Mouse (Mus musculus) right cerebral cortex, postnatal 25 days (tissue): Measurements from ENCODE around the gene Olfr1471.
"Not testable (repeated sequence)": the region's sequence is repeated elsewhere in the genome, so short reads cannot be mapped to it uniquely, and the experiment has no call there.

Source experiments
- DNase-seq: peaks from one replicate; pipeline ENCODE4 v3.0.0; 2022

The Olfr1471 gene

DNA sequence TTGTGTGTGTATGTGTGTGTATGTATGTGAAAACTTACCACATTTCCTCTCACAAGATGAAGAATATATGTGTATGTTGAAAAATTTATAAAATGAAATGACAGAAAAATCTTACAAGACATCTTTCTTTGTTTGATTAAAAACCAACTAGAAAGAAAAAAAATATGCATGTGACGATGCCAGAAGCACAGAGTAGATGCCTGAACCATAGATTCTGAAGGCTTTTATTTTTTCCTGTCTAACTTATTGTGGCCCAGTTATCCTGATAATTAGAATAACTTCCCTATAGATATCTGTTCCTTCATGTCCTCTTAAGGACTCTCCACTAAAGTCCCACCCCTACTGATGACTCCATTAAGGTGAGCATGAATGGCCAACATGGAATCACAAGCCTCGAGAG is at the start of gene Olfr1471:
TSS of gene Olfr1471 (plus strand) at position 301 of the 400 bp plus-strand sequence.
- DNase-seq: not testable (repeated sequence)

DNA sequence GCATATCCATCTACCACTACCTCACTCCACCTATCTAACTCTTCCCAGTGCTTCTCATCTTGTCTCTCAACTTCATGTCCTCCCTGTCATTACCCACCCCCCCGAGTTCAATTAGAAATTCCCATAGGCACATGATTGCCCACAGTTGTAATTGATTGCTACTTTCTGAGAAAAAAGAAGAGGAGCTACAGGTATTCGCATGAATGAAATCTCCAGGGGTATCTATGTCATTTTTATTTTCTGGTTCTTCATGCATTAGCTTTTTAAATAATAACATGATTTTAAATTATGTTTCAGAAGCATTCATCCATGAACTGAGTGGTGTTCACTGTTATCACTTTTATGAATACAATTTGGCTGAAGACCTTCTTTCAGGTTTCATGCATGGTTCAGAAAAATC is 35.7 kb upstream of the Olfr1471 start, which contains the start of gene Olfr1469:
TSS of gene Olfr1469 (plus strand) at position 301 of the 400 bp plus-strand sequence.
- no peak for DNase-seq

DNA sequence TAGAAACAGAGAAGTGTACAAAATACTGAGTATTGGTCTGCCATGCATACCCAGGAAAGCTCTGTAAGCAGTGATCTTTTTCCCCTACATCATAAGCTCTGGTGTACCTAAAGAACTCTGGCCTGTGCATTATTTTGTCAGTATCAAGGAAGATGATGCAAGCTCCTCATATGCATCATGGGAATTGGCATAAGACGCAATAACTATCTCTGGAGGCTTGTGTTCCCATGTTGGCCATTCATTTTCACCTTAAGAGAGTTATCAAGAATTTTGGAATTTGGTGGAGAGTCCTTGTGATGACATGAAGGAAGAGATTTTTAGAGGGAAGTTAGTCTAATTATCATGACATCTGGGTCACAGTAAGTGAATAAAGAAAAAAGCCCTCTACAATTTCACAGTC is 12.8 kb downstream of the Olfr1471 start, which contains the start of gene Olfr1472:
TSS of gene Olfr1472 (minus strand) at position 101 of the 400 bp plus-strand sequence.
- no peak for DNase-seq

DNA sequence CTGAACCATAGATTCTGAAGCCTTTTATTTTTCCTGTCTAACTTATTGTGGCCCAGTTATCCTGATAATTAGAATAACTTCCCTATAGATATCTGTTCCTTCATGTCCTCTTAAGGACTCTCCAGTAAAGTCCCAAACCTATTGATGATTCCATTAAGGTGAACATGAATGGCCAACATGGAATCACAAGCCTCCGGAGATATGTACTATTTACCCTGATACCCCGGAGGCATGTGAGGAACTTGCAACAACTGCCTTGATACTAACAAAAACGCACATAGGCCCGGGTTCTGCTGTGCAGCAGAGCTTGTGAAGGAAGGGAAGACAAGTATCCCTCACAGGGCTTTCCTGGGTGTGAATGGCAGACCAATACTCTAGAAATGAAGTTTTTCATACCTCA is 26.1 kb downstream of the Olfr1471 start, which contains the start of gene Olfr1474:
TSS of gene Olfr1474 (plus strand) at position 301 of the 400 bp plus-strand sequence.
- DNase-seq: not testable (repeated sequence)

DNA sequence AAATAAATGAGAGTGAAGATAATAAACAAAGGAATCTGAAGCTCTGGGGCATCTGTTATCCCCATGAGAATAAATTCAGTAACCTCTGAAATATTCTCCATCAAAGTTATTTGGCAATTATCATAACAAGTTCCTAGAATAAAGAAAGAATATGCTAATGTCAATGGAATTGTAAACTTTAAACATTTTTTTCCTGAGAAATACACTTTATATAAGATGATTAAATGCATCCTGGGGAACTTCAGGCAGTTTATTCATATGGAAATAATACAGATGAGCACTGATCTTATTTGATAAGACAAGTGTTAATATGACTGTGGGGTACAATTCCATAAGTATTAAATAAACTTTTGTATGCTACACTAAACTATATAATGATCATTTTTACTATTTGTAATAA is 36.9 kb downstream of the Olfr1471 start, which contains the start of gene Olfr1475:
TSS of gene Olfr1475 (minus strand) at position 101 of the 400 bp plus-strand sequence.
- DNase-seq: no peak

DNA sequence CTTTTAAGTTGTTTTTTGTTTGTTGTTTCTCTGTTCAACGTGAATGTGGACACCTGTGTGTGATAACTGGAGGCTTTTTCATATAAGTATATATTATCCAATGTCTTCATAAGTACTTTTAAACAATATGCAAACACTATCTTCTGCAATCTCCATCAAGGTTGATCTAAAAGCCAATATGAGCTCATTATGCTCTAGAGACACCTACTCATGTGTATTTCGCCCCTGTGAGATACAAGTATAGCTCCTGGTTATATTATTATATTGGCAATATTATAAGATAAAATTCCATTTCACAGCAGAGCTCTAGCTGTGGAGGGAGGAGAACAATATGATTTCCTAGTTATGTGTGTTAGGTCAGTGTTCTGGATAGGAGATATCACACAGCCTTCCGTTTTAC is 57.0 kb downstream of the Olfr1471 start, which contains the start of gene Olfr1477:
TSS of gene Olfr1477 (plus strand) at position 301 of the 400 bp plus-strand sequence.
- no peak for DNase-seq
